Mouse (Mus musculus): ENCODE results near the gene Egfem1. TPM values are rescaled to one million over a fixed set of nuclear protein-coding genes. Genes with fewer than 3 reads are reported as not detected.

Egfem1 gene
- polyA plus RNA-seq, 1 experiment = not detected

DNA sequence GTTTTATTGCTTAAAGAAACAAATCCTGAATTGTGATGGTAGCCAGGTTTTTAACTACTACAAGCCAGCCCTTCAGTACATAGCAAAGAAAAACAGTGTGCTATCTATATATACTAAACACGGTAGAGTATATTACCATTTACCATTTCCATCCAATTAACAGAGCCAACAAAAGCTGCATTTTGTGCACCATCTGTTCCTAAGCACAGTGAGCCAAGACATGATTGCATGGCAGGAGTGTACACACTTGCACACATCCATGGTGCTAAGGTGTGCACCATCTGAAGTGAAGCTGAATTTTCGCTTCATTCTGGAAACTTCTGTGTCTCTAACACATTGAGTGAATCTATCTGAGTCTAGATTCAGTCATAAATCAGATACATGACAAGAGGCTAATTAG lies 585.0 kb downstream of the Egfem1 start:
- no peak overlapping the region for H3K4me2 ChIP-seq (ENCODE audit: low read depth)
- H3K27me3 ChIP-seq (ENCODE audit: control insufficient read depth, insufficient read depth, insufficient read length) = no peaks in the 10 kb centered on the region
- H3K36me3 ChIP-seq (ENCODE audit: control insufficient read depth, insufficient read depth) = no peaks in the 10 kb centered on the region
- no peak overlapping the region for H3K4me3 ChIP-seq
- no peak overlapping the region for H3ac ChIP-seq (ENCODE audit: control insufficient read depth, insufficient read length)
- TF ChIP-seq USF1 (IDR thresholded peaks at IDR 0.05; ENCODE audit: low read depth) = no peak
- no peak for TF ChIP-seq MAX (IDR thresholded peaks at IDR 0.05; ENCODE audit: low read depth)
- TF ChIP-seq MYOG (IDR thresholded peaks at IDR 0.05; ENCODE audit: control insufficient read depth in 1 of 3, insufficient read depth in 1 of 3, insufficient read length in 2 of 3, low read depth in 2 of 3) = no peak
- TF ChIP-seq POLR2A (IDR thresholded peaks at IDR 0.05; ENCODE audit: insufficient read length, low read depth) = no peak
- no peak for TF ChIP-seq TCF12 (IDR thresholded peaks at IDR 0.05; ENCODE audit: insufficient read depth, poor library complexity, severe bottlenecking)
- TF ChIP-seq CEBPB (IDR thresholded peaks at IDR 0.05; ENCODE audit: insufficient read depth, poor library complexity, severe bottlenecking) = no peak
- TF ChIP-seq TCF3 (IDR thresholded peaks at IDR 0.05; ENCODE audit: insufficient read length, low read depth) = no peak
- TF ChIP-seq SRF (IDR thresholded peaks at IDR 0.05; ENCODE audit: control insufficient read depth, insufficient read length, low read depth) = no peak
- TF ChIP-seq MYOD1 (IDR thresholded peaks at IDR 0.05; ENCODE audit: control insufficient read depth in 1 of 3, insufficient read length in 2 of 3, low read depth in 2 of 3) = no peak
- TF ChIP-seq POLR2AphosphoS2 (IDR thresholded peaks at IDR 0.05; ENCODE audit: insufficient read length, low read depth) = no peak
- no peak for TF ChIP-seq REST (IDR thresholded peaks at IDR 0.05; ENCODE audit: insufficient read depth, insufficient read length)
- no peak for TF ChIP-seq E2F4 (IDR thresholded peaks at IDR 0.05; ENCODE audit: insufficient read depth)
- H3K79me2 ChIP-seq (ENCODE audit: control insufficient read depth, insufficient read depth) = no peaks in the 10 kb centered on the region

DNA sequence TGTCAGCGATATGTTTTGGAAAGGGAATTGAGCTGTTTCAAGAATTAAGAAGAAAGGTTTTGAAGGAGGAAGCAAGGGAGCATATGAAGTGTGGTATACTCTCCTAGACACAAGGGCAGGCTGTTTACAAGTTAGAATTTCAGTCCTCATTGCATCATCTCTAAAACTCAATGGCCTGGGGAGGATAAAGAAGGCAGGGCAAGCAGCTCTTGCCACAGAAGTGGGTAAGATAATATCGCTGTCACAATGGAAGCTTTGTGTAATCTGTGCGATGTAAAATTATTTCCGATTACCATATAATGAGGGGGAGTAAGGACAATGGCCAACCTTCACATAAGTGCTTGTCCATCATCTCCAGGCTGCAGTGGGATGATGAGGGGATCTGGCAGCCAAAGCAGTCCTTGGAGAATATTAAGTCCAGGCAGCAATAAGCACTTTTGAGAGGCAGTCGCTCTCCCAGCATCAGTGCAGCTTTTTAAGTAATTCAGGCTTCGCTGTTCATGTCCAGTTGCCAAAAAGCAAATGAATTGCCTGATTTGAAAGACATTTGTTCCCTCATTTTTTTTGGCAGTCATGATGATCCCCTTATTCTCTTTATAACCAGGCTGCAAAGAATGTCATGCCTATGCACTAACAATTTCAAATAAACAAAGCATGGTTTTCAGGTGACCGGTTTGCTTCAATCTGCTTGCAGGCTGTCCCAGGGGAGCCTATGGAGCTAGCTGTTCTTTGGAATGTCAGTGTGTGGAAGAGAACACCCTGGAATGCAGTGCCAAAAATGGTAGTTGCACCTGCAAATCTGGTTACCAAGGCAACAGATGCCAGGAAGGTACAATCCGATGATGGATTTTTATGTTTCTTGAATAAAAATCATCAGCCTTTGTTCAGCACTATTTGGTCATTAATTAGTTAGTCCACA lies 607.8 kb downstream of the Egfem1 start:
- H3K79me2 ChIP-seq (ENCODE audit: control insufficient read depth, insufficient read depth) = no peaks in the 10 kb centered on the region
- no peaks in the 10 kb centered on the region for H3K36me3 ChIP-seq (ENCODE audit: control insufficient read depth, insufficient read depth)
- TF ChIP-seq REST (IDR thresholded peaks at IDR 0.05; ENCODE audit: insufficient read depth, insufficient read length) (no peak), TCF3 (IDR thresholded peaks at IDR 0.05; ENCODE audit: insufficient read length, low read depth) (no peak), POLR2A (IDR thresholded peaks at IDR 0.05; ENCODE audit: insufficient read length, low read depth) (no peak), MYOG (IDR thresholded peaks at IDR 0.05; ENCODE audit: control insufficient read depth in 1 of 3, insufficient read depth in 1 of 3, insufficient read length in 2 of 3, low read depth in 2 of 3) (no peak), SRF (IDR thresholded peaks at IDR 0.05; ENCODE audit: control insufficient read depth, insufficient read length, low read depth) (no peak), CEBPB (IDR thresholded peaks at IDR 0.05; ENCODE audit: insufficient read depth, poor library complexity, severe bottlenecking) (no peak), POLR2AphosphoS2 (IDR thresholded peaks at IDR 0.05; ENCODE audit: insufficient read length, low read depth) (no peak), USF1 (IDR thresholded peaks at IDR 0.05; ENCODE audit: low read depth) (no peak), TCF12 (IDR thresholded peaks at IDR 0.05; ENCODE audit: insufficient read depth, poor library complexity, severe bottlenecking) (no peak), MAX (IDR thresholded peaks at IDR 0.05; ENCODE audit: low read depth) (no peak), E2F4 (IDR thresholded peaks at IDR 0.05; ENCODE audit: insufficient read depth) (no peak), MYOD1 (IDR thresholded peaks at IDR 0.05; ENCODE audit: control insufficient read depth in 1 of 3, insufficient read length in 2 of 3, low read depth in 2 of 3) (no peak)
- H3ac ChIP-seq (ENCODE audit: control insufficient read depth, insufficient read length) = no peak overlapping the region
- no peak overlapping the region for H3K4me2 ChIP-seq (ENCODE audit: low read depth)
- H3K4me3 ChIP-seq = no peak overlapping the region
- H3K27me3 ChIP-seq (ENCODE audit: control insufficient read depth, insufficient read depth, insufficient read length) = no peaks in the 10 kb centered on the region

DNA sequence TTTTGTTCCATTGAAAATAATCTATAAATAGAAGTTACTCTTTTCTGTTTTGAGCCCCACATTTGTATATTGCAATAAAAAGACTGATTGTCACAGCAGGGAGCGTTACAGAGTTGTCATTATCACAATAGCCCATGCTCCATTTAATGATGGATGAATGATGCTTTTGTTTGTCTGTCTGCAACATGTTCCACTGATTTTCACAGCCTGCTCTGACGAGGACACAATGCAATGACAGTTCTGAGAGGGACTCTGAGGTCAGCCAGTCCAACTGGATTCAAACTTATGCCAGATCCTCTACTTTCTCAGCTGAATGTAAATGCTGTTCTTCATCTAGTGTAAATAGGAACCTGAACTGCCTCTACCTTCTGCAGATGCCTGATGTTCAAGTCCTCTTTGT lies 619.3 kb downstream of the Egfem1 start:
- H3K4me2 ChIP-seq (ENCODE audit: low read depth) = no peak overlapping the region
- H3ac ChIP-seq (ENCODE audit: control insufficient read depth, insufficient read length) = no peak overlapping the region
- no peaks in the 10 kb centered on the region for H3K36me3 ChIP-seq (ENCODE audit: control insufficient read depth, insufficient read depth)
- H3K27me3 ChIP-seq (ENCODE audit: control insufficient read depth, insufficient read depth, insufficient read length) = no peaks in the 10 kb centered on the region
- no peaks in the 10 kb centered on the region for H3K79me2 ChIP-seq (ENCODE audit: control insufficient read depth, insufficient read depth)
- H3K4me3 ChIP-seq = no peak overlapping the region
- TF ChIP-seq SRF (IDR thresholded peaks at IDR 0.05; ENCODE audit: control insufficient read depth, insufficient read length, low read depth) (no peak), CEBPB (IDR thresholded peaks at IDR 0.05; ENCODE audit: insufficient read depth, poor library complexity, severe bottlenecking) (no peak), MAX (IDR thresholded peaks at IDR 0.05; ENCODE audit: low read depth) (no peak), TCF3 (IDR thresholded peaks at IDR 0.05; ENCODE audit: insufficient read length, low read depth) (no peak), E2F4 (IDR thresholded peaks at IDR 0.05; ENCODE audit: insufficient read depth) (no peak), POLR2AphosphoS2 (IDR thresholded peaks at IDR 0.05; ENCODE audit: insufficient read length, low read depth) (no peak), MYOD1 (IDR thresholded peaks at IDR 0.05; ENCODE audit: control insufficient read depth in 1 of 3, insufficient read length in 2 of 3, low read depth in 2 of 3) (no peak), USF1 (IDR thresholded peaks at IDR 0.05; ENCODE audit: low read depth) (no peak)

DNA sequence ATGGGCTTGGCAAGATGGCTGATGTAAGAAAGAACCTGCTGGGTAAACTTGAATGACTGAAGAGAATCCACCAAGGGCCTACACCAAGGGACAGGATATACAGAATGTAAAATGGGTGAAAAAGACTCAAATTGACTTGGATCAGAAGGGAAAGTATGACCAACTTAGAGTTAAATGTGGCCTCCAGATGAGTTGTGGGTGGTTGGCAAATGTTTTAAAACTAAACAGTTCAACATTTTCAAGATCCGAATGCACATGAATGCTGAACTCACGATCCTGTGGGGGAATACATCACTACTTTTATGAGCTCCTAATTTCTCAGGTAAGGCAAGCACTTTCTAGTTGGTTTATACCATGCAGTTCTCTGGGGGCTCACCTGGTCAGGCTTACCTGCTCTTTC lies 625.0 kb downstream of the Egfem1 start:
- Histone ChIP-seq H3K27me3 (ENCODE audit: control insufficient read depth, insufficient read depth, insufficient read length) (no peaks in the 10 kb centered on the region), H3K4me3 (no peak overlapping the region), H3K79me2 (ENCODE audit: control insufficient read depth, insufficient read depth) (no peaks in the 10 kb centered on the region), H3K36me3 (ENCODE audit: control insufficient read depth, insufficient read depth) (no peaks in the 10 kb centered on the region), H3K4me2 (ENCODE audit: low read depth) (no peak overlapping the region), H3ac (ENCODE audit: control insufficient read depth, insufficient read length) (no peak overlapping the region)
- TF ChIP-seq E2F4 (IDR thresholded peaks at IDR 0.05; ENCODE audit: insufficient read depth) (no peak), MAX (IDR thresholded peaks at IDR 0.05; ENCODE audit: low read depth) (no peak), REST (IDR thresholded peaks at IDR 0.05; ENCODE audit: insufficient read depth, insufficient read length) (no peak), MYOG (IDR thresholded peaks at IDR 0.05; ENCODE audit: control insufficient read depth in 1 of 3, insufficient read depth in 1 of 3, insufficient read length in 2 of 3, low read depth in 2 of 3) (no peak)
